Mouse (Mus musculus) E14TG2a.4 (cell line): ENCODE results near the gene Rplp0.

Source experiments
- H3K27me3 ChIP-seq: 2 replicates; pipeline ENCODE4 v1.6.1; 2014; ENCODE audit warnings: low read length, control low read depth; ENCODE audit not compliant: insufficient read depth
- H3K36me3 ChIP-seq: 2 replicates; pipeline ENCODE4 v1.6.1; 2014; ENCODE audit warnings: low read length, control low read depth; ENCODE audit not compliant: insufficient read depth
- H3K4me1 ChIP-seq: replicated peaks from 2 replicates; pipeline ENCODE4 v1.6.1; 2014; ENCODE audit warnings: low read depth, low read length, control low read depth
- H3K4me3 ChIP-seq: replicated peaks from 2 replicates; pipeline ENCODE4 v1.5.1; 2014; ENCODE audit warnings: mild to moderate bottlenecking, low read length
- H3K9me3 ChIP-seq: 2 replicates; pipeline ENCODE4 v1.6.1; 2014; ENCODE audit warnings: low read length, control low read depth
- CTCF ChIP-seq: conservative IDR thresholded peaks from 2 replicates; pipeline ENCODE4 v1.5.1; 2014; ENCODE audit warnings: low read length
- NANOG ChIP-seq: IDR thresholded peaks from 2 replicates; pipeline ENCODE4 v1.6.1; 2014; ENCODE audit warnings: borderline replicate concordance, low read length, mixed read lengths
- POU5F1 ChIP-seq: IDR thresholded peaks from 2 replicates; pipeline ENCODE4 v1.6.1; 2014; ENCODE audit warnings: low read length, borderline replicate concordance

The Rplp0 gene

GRCm38 (mm10) chr5:115551386-115551785, 7.9 kb upstream of the Rplp0 start:
- Histone ChIP-seq H3K4me3 (no peak overlapping the region), H3K4me1 (peaks cover 85% of the 10 kb centered on the region), H3K27me3 (peaks cover 4% of the 10 kb centered on the region), H3K36me3 (peaks cover 64% of the 10 kb centered on the region), H3K9me3 (no peaks in the 10 kb centered on the region)
- TF ChIP-seq NANOG (no peak), CTCF (no peak), POU5F1 (no peak)

GRCm38 (mm10) chr5:115551799-115552198, 7.5 kb upstream of the Rplp0 start:
- no peak overlapping the region; the same call in 1 of the 2 replicates for H3K4me3 ChIP-seq
- H3K36me3 ChIP-seq: peaks cover 60% of the 10 kb centered on the region
- TF ChIP-seq POU5F1 (no peak), CTCF (no peak), NANOG (no peak)
- peaks cover 4% of the 10 kb centered on the region for H3K27me3 ChIP-seq
- no peaks in the 10 kb centered on the region for H3K9me3 ChIP-seq
- H3K4me1 ChIP-seq: peaks cover 81% of the 10 kb centered on the region

- H3K4me1 ChIP-seq: peaks cover 67% of the 10 kb centered on the region
- peaks cover 4% of the 10 kb centered on the region for H3K27me3 ChIP-seq
- H3K36me3 ChIP-seq: peaks cover 41% of the 10 kb centered on the region
- no peak for TF ChIP-seq CTCF
- TF ChIP-seq POU5F1: no peak
- TF ChIP-seq NANOG: no peak
- H3K4me3 ChIP-seq: peak overlapping the region; percentile 69
- no peaks in the 10 kb centered on the region for H3K9me3 ChIP-seq
Observed at GRCm38 (mm10) chr5:115553801-115554420, 5.4 kb upstream of the Rplp0 start.

GRCm38 (mm10) chr5:115554536-115555291, 4.6 kb upstream of the Rplp0 start:
- no peak overlapping the region for H3K4me3 ChIP-seq
- peaks cover 35% of the 10 kb centered on the region for H3K36me3 ChIP-seq
- peaks cover 59% of the 10 kb centered on the region for H3K4me1 ChIP-seq
- no peak for TF ChIP-seq POU5F1
- peaks cover 4% of the 10 kb centered on the region for H3K27me3 ChIP-seq
- no peaks in the 10 kb centered on the region for H3K9me3 ChIP-seq

- peaks cover 4% of the 10 kb centered on the region for H3K27me3 ChIP-seq
- TF ChIP-seq CTCF (peak; percentile 94), POU5F1 (no peak)
Observed at GRCm38 (mm10) chr5:115556217-115556616, 3.0 kb upstream of the Rplp0 start.

GRCm38 (mm10) chr5:115558182-115558794, 979 bp upstream of the Rplp0 start:
- TF ChIP-seq POU5F1 (no peak), NANOG (no peak), CTCF (no peak)
- H3K9me3 ChIP-seq: no peaks in the 10 kb centered on the region
- H3K4me1 ChIP-seq: peaks cover 45% of the 10 kb centered on the region
- no peak overlapping the region for H3K4me3 ChIP-seq
- peaks cover 4% of the 10 kb centered on the region for H3K27me3 ChIP-seq
- peaks cover 53% of the 10 kb centered on the region for H3K36me3 ChIP-seq

More at GRCm38 (mm10) chr5:115556217-115556616, 3.0 kb upstream of the Rplp0 start:
- peaks cover 48% of the 10 kb centered on the region for H3K4me1 ChIP-seq
- peaks cover 50% of the 10 kb centered on the region for H3K36me3 ChIP-seq
- H3K9me3 ChIP-seq: no peaks in the 10 kb centered on the region
- H3K4me3 ChIP-seq: no peak overlapping the region

- no peaks in the 10 kb centered on the region for H3K9me3 ChIP-seq
- no peak for TF ChIP-seq POU5F1
- TF ChIP-seq NANOG: no peak
- no peak for TF ChIP-seq CTCF
- H3K4me3 ChIP-seq: peak overlapping the region; percentile 94
- no peaks in the 10 kb centered on the region for H3K27me3 ChIP-seq
- peaks cover 46% of the 10 kb centered on the region for H3K36me3 ChIP-seq
- peaks cover 42% of the 10 kb centered on the region for H3K4me1 ChIP-seq
Observed at GRCm38 (mm10) chr5:115560336-115560905, 1.2 kb downstream of the Rplp0 start.

- no peaks in the 10 kb centered on the region for H3K9me3 ChIP-seq
- peak overlapping the region; percentile 90; the same call in 1 of the 2 replicates for H3K4me3 ChIP-seq
- peaks cover 50% of the 10 kb centered on the region for H3K36me3 ChIP-seq
- TF ChIP-seq NANOG (no peak), POU5F1 (no peak), CTCF (no peak)
- H3K27me3 ChIP-seq: no peaks in the 10 kb centered on the region
- peaks cover 61% of the 10 kb centered on the region for H3K4me1 ChIP-seq
Observed at GRCm38 (mm10) chr5:115563771-115564585, 4.7 kb downstream of the Rplp0 start.
